In genomic region chr13:89668069-89668468, GRCm38 (mm10) we compare ENCODE assay signal across 9 mouse cellular contexts.
DNase-seq lines count a peak whose midpoint lies in the region; ATAC-seq and TF ChIP-seq lines count a peak whose summit lies in the region.
"Had no signal": no experiment of that assay in that cellular context is flagged by ENCODE, and none has a peak within 500 bp of the region (broad histone marks: within the 10 kb centered on the region; RNA-seq: fewer than 3 reads in every experiment).

No protein-coding gene starts in this region.

- no peaks in the 10 kb centered on the region for H3K27me3 ChIP-seq in E14TG2a.4 (ENCODE audit: insufficient read depth, low read length)
- no peaks in the 10 kb centered on the region for H3K27me3 ChIP-seq in hindbrain, embryonic 15.5 days
- no peaks in the 10 kb centered on the region for H3K27me3 ChIP-seq in splenic B cell, adult 2 months (ENCODE audit: control insufficient read depth, insufficient read depth, low read length, poor library complexity, severe bottlenecking)

- TF ChIP-seq CTCF in E14TG2a.4 (conservative IDR thresholded peaks at IDR 0.05; ENCODE audit: low read length): peak; percentile 27

- H3K27ac ChIP-seq in hindbrain, embryonic 15.5 days (replicated peaks): no peak overlapping the region

- DNase-seq in layer of hippocampus, adult 11-12 months (ENCODE audit: low spot score): peak; percentile 48
- DNase-seq in layer of hippocampus, postnatal 36 days: no peak
- DNase-seq in adipocyte (ENCODE audit: low spot score): peak; percentile 70
- peak; percentile 32 for DNase-seq in lung, postnatal 14 days
- DNase-seq in splenic B cell, adult 2 months (ENCODE audit: low read depth, low spot score): peak; percentile 59
- DNase-seq in gastrocnemius, postnatal 25 days: no peak

- H3K4me3 ChIP-seq in E14TG2a.4 (replicated peaks; ENCODE audit: low read length): no peak overlapping the region
- H3K4me3 ChIP-seq in hindbrain, embryonic 15.5 days: no peak overlapping the region
- H3K4me3 ChIP-seq: erythroblast, embryonic 14.5 days had no signal

- no peak overlapping the region for H3K9ac ChIP-seq in hindbrain, embryonic 15.5 days

- H3K36me3 ChIP-seq in E14TG2a.4 (ENCODE audit: insufficient read depth, low read length): 0 out of 2 replicates have a peak, but pooled peaks cover 6% of the 10 kb centered on the region
- no peaks in the 10 kb centered on the region for H3K36me3 ChIP-seq in hindbrain, embryonic 15.5 days
- H3K36me3 ChIP-seq in splenic B cell, adult 2 months (ENCODE audit: control insufficient read depth, insufficient read depth, low read length, poor library complexity, severe bottlenecking): no peaks in the 10 kb centered on the region

- peaks cover 4% of the 10 kb centered on the region for H3K4me1 ChIP-seq in E14TG2a.4 (replicated peaks; ENCODE audit: low read depth, low read length)
- H3K4me1 ChIP-seq in hindbrain, embryonic 15.5 days (replicated peaks): no peaks in the 10 kb centered on the region

- ATAC-seq in hindbrain, embryonic 15.5 days (ENCODE audit: low FRiP score, low read depth): peak; percentile 78

- H3K9me3 ChIP-seq in E14TG2a.4 (ENCODE audit: low read length): no peaks in the 10 kb centered on the region
- H3K9me3 ChIP-seq in hindbrain, embryonic 15.5 days: no peaks in the 10 kb centered on the region

- H3K4me2 ChIP-seq in hindbrain, embryonic 15.5 days: no peak overlapping the region

- 75% methylated on average over 1 of the region's 1 CpGs for WGBS in hindbrain, embryonic 15.5 days

Comparison
In these comparisons a context has a peak if more than half of its experiments do, and no peak if none do; other contexts are left out.
1. DNase-seq: peak in layer of hippocampus, adult 11-12 months (single experiment), adipocyte (single experiment), lung, postnatal 14 days (single experiment) and splenic B cell, adult 2 months (single experiment); none in layer of hippocampus, postnatal 36 days (0 of 2) and gastrocnemius, postnatal 25 days (single experiment).